Mouse (Mus musculus): ENCODE measurements at regions not wholly inside any gene's neighbourhood (a gene's known extent, or its start where the extent isn't known, plus 50 kb on each side); places are given as distances from the start of the nearest gene placed in this dataset.

DNA sequence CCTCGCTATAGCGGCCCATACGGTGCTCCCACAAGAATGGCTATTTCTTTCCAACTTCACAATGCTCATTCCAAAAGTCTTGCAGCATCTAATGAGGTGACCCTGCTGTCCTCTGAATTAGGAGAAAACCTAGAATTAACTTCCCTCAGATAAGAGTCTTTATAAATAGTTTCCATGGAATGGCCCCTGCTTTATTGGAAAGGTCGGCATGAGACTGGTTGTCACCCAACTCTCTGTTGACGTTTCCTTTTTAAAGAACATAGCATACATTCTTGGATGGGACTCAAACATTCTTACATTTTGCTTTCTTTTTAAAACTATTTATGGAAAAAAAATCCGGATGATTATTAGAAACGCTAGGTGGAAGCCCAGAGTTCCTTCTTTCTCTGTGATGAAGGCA lies 53.9 kb upstream of the Lmcd1 start:
- no peak for DNase-seq
- WGBS: 46% methylated on average over 7 of the region's 7 CpGs
- intact Hi-C loops (cut with DNase I): no loop called here
- H3K27me3 ChIP-seq (ENCODE audit: control insufficient read depth, insufficient read depth, low read length): no peaks in the 10 kb centered on the region
- H3K4me3 ChIP-seq: no peak overlapping the region
- H3K9ac ChIP-seq (ENCODE audit: low read depth, low read length): no peak overlapping the region
- no peaks in the 10 kb centered on the region for H3K79me2 ChIP-seq (replicated peaks; ENCODE audit: control insufficient read depth, insufficient read depth, low read length)
- H3K4me1 ChIP-seq (ENCODE audit: control insufficient read depth, insufficient read depth, low read length): no peaks in the 10 kb centered on the region; the same call in 1 of the 2 replicates
- no peak overlapping the region for H3K27ac ChIP-seq
- TF ChIP-seq EP300 (IDR thresholded peaks at IDR 0.05; ENCODE audit: insufficient read depth, low read depth, low read length): no peak
- TF ChIP-seq POLR2A (IDR thresholded peaks at IDR 0.05; ENCODE audit: insufficient read depth, low read depth, low read length): no peak
- no peak for TF ChIP-seq CTCF (IDR thresholded peaks at IDR 0.05)
- H3K36me3 ChIP-seq (ENCODE audit: control insufficient read depth, insufficient read depth, low read length): no peaks in the 10 kb centered on the region

DNA sequence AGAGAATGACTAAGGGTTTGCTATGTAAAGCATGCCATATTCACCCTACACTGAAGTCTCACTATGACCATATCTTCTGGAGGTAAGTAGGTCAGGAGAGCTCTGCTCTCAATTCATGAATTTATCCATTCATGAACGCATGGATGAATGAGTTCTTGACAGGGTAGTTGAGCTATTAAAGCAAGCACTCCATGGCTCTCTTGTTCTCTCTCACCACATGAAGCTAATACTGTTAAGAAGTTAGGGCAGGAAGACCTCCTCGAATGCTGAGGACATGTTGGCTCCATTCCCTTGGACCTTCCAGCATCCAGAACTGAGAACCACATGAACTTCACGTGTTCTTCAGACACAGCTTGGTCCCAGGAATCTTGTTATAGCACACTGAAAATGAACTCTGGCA lies 53.4 kb upstream of the Lmcd1 start:
- Histone ChIP-seq H3K4me3 (no peak overlapping the region), H3K9ac (ENCODE audit: low read depth, low read length) (no peak overlapping the region), H3K4me1 (ENCODE audit: control insufficient read depth, insufficient read depth, low read length) (no peaks in the 10 kb centered on the region; the same call in 1 of the 2 replicates), H3K79me2 (replicated peaks; ENCODE audit: control insufficient read depth, insufficient read depth, low read length) (no peaks in the 10 kb centered on the region), H3K27ac (no peak overlapping the region), H3K36me3 (ENCODE audit: control insufficient read depth, insufficient read depth, low read length) (no peaks in the 10 kb centered on the region), H3K27me3 (ENCODE audit: control insufficient read depth, insufficient read depth, low read length) (no peaks in the 10 kb centered on the region)
- no peak for TF ChIP-seq CTCF (IDR thresholded peaks at IDR 0.05)
- no peak for TF ChIP-seq POLR2A (IDR thresholded peaks at IDR 0.05; ENCODE audit: insufficient read depth, low read depth, low read length)
- TF ChIP-seq EP300 (IDR thresholded peaks at IDR 0.05; ENCODE audit: insufficient read depth, low read depth, low read length): no peak
- DNase-seq: no peak
- intact Hi-C loops (cut with DNase I): no loop called here
- 68% methylated on average over 3 of the region's 3 CpGs for WGBS

DNA sequence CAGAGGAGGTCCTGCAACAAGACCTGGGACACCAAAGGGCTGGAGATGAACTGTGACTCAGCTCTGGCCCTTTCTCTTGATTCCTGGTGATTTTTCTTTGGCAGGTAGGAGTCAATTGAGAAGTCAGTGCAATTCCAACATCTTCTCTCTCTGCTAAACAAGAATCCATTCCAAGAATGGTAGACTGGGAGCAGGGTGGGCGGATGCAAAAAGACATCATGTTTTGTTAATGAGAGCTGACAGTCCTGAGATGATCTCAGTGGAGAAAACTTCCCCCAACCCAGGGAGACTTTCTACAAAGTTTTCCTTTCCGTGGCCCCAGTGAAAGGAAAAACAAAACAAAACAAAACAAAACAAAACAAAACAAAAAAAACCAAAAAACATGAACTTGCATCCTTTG lies 52.2 kb upstream of the Lmcd1 start:
- no peak for DNase-seq
- 69% methylated on average over 2 of the region's 2 CpGs for WGBS
- no peaks in the 10 kb centered on the region for H3K27me3 ChIP-seq (ENCODE audit: control insufficient read depth, insufficient read depth, low read length)
- no peak for TF ChIP-seq EP300 (IDR thresholded peaks at IDR 0.05; ENCODE audit: insufficient read depth, low read depth, low read length)
- TF ChIP-seq POLR2A (IDR thresholded peaks at IDR 0.05; ENCODE audit: insufficient read depth, low read depth, low read length): no peak
- no peak for TF ChIP-seq CTCF (IDR thresholded peaks at IDR 0.05)
- H3K4me3 ChIP-seq: no peak overlapping the region
- no peaks in the 10 kb centered on the region for H3K79me2 ChIP-seq (replicated peaks; ENCODE audit: control insufficient read depth, insufficient read depth, low read length)
- H3K36me3 ChIP-seq (ENCODE audit: control insufficient read depth, insufficient read depth, low read length): no peaks in the 10 kb centered on the region
- no peak overlapping the region for H3K27ac ChIP-seq
- intact Hi-C loops (cut with DNase I): no loop called here
- H3K4me1 ChIP-seq (ENCODE audit: control insufficient read depth, insufficient read depth, low read length): no peaks in the 10 kb centered on the region; the same call in 1 of the 2 replicates
- no peak overlapping the region for H3K9ac ChIP-seq (ENCODE audit: low read depth, low read length)

DNA sequence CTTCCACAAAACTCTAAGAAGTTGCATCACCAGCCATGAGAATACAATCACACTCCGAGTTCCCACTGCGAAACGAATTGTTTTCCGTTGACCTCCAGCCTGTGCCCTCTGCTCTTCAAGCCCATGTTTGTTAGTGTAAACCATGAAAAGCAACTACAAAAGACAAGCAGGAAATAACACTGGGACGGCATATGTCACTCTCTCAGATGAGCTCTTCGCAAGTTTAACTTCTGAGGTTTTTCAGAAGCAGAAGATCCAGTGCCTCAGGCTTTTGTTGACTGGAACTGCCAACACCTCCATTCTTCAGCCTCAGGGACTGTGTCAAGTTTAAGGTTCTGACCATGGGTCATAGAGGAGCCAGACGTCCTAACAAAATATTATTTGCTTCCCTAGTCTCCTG lies 50.2 kb upstream of the Lmcd1 start:
- Histone ChIP-seq H3K4me1 (ENCODE audit: control insufficient read depth, insufficient read depth, low read length) (no peaks in the 10 kb centered on the region; the same call in 1 of the 2 replicates), H3K27ac (no peak overlapping the region), H3K36me3 (ENCODE audit: control insufficient read depth, insufficient read depth, low read length) (no peaks in the 10 kb centered on the region), H3K9ac (ENCODE audit: low read depth, low read length) (no peak overlapping the region), H3K27me3 (ENCODE audit: control insufficient read depth, insufficient read depth, low read length) (no peaks in the 10 kb centered on the region), H3K79me2 (replicated peaks; ENCODE audit: control insufficient read depth, insufficient read depth, low read length) (no peaks in the 10 kb centered on the region), H3K4me3 (no peak overlapping the region)
- intact Hi-C loops (cut with DNase I): no loop called here
- WGBS: 80% methylated on average over 7 of the region's 7 CpGs
- TF ChIP-seq POLR2A (IDR thresholded peaks at IDR 0.05; ENCODE audit: insufficient read depth, low read depth, low read length) (no peak), CTCF (IDR thresholded peaks at IDR 0.05) (no peak), EP300 (IDR thresholded peaks at IDR 0.05; ENCODE audit: insufficient read depth, low read depth, low read length) (no peak)
- no peak for DNase-seq

Data from heart, adult 2 months (tissue).